Mouse (Mus musculus) embryonic facial prominence, embryonic 10.5 days (tissue): ENCODE measurements around the gene Cep97. TPM values are rescaled to one million over a fixed set of nuclear protein-coding genes. Genes with fewer than 3 reads are reported as not detected.
"Not testable (repeated sequence)": the region's sequence is repeated elsewhere in the genome, so short reads cannot be mapped to it uniquely, and the experiment has no call there.

Source experiments
- DNase-seq: peaks from one replicate; pipeline ENCODE4 v3.0.0-alpha.2; 2017; ENCODE audit warnings: low spot score
- H3K27ac ChIP-seq: fragments of 300-500 bp; sonication (generic); replicated peaks from 2 replicates; pipeline ENCODE4 v1.5.1; 2016; ENCODE audit warnings: mild to moderate bottlenecking
- H3K27me3 ChIP-seq: fragments of 300-500 bp; sonication (generic); replicated peaks from 2 replicates; pipeline ENCODE4 v1.6.1; 2016; ENCODE audit warnings: low read depth, mild to moderate bottlenecking; ENCODE audit not compliant: poor library complexity, severe bottlenecking
- H3K36me3 ChIP-seq: fragments of 300-500 bp; sonication (generic); replicated peaks from 2 replicates; pipeline ENCODE4 v1.6.1; 2016; ENCODE audit warnings: mild to moderate bottlenecking, moderate library complexity
- H3K4me1 ChIP-seq: fragments of 300-500 bp; sonication (generic); 2 replicates; pipeline ENCODE4 v1.6.1; 2016
- H3K4me3 ChIP-seq: fragments of 300-500 bp; sonication (generic); 2 replicates; pipeline ENCODE4 v1.5.1; 2016; ENCODE audit warnings: mild to moderate bottlenecking, moderate library complexity
- H3K9me3 ChIP-seq: fragments of 300-500 bp; sonication (generic); 2 replicates; pipeline ENCODE4 v1.6.1; 2016; ENCODE audit warnings: mild to moderate bottlenecking
- WGBS: fragments of 180-500 bp; shearing (Covaris S2); methylation state at CpG from one replicate; pipeline ENCODE4 v1.1.7; 2016; 5-methylcytosine and 5-hydroxymethylcytosine counted together
- polyA plus RNA-seq: library from polyadenylated mRNA; unstranded; fragments of >200 nt; fragmentation: Nextera tagmentation; extraction: Ambion mirVana; gene quantifications from 2 replicates; pipeline ENCODE4 v1.2.1, GENCODE M21; 2016

Gene Cep97
- polyA plus RNA-seq, 1 experiment from 2014 or later = 17.9 TPM

DNA sequence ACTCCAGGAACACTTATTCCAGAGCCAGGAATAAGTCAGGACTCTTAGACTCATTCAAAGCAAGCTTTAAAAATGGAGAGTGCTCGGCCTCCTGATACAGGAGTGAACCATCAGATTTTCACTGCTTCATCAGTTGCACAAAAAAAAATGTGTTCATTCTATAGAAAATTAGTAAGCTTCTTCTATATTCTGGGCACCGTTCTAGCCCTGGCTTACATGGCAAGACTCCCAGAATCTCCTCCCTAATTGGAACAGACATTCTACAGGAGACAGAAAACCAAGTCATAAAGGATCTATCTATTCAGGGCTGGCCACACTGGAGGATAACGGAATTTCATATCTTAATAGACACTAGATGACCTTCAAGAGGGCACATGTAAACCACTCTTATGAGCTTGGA, 73.6 kb downstream of the Cep97 start:
- Histone ChIP-seq H3K9me3 (no peaks in the 10 kb centered on the region), H3K27ac (no peak overlapping the region), H3K4me1 (no peaks in the 10 kb centered on the region), H3K27me3 (no peaks in the 10 kb centered on the region), H3K4me3 (no peak overlapping the region), H3K36me3 (peaks cover 27% of the 10 kb centered on the region)
- DNase-seq = no peak
- 87% methylated on average over 3 of the region's 3 CpGs for WGBS

DNA sequence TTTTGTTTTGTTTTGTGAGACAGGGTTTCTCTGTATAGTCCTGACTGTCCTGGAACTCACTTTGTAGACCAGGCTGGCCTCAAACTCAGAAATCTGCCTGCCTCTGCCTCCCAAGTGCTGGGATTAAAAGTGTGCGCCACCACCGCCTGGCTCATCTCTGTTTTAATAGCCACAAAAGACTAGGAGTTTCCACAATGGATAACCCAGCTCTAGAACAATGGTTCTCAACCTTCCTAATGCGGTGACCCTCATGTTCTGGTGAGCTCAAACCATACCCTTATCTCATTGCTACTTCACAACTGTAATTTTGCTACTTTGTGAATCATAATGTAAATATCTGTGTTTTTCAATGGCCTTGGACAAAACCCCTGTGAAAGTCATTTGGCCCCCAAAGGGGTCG, 75.2 kb downstream of the Cep97 start:
- WGBS = 93% methylated on average over 4 of the region's 4 CpGs
- not testable (repeated sequence) for H3K9me3 ChIP-seq, DNase-seq, H3K27me3 ChIP-seq, H3K4me3 ChIP-seq, H3K27ac ChIP-seq, H3K4me1 ChIP-seq
- H3K36me3 ChIP-seq = peaks cover 26% of the 10 kb centered on the region

DNA sequence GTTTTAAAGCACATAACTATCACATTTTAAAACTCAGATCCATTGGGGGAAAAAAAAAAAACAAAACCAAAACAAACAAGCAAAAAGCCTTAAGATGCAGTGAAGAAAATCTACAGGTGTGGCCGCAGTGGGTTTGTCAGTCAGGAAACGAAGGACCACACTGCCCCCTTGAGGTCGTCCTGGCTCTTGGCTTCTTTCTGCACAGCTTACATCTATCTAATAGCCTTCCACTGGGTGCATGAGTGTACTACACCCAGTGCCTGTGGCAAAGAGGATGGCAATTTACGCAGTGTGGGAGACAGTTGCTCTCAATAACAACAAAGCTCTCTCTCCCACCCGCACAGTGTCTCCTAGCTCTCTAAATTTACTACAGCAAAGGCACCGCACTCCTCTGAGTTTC, 76.2 kb downstream of the Cep97 start:
- H3K27me3 ChIP-seq = no peaks in the 10 kb centered on the region
- H3K36me3 ChIP-seq = peaks cover 26% of the 10 kb centered on the region
- WGBS = 64% methylated on average over 6 of the region's 6 CpGs
- peak; percentile 69 for DNase-seq
- no peak overlapping the region for H3K4me3 ChIP-seq
- no peak overlapping the region for H3K27ac ChIP-seq
- H3K9me3 ChIP-seq = no peaks in the 10 kb centered on the region
- no peaks in the 10 kb centered on the region for H3K4me1 ChIP-seq

DNA sequence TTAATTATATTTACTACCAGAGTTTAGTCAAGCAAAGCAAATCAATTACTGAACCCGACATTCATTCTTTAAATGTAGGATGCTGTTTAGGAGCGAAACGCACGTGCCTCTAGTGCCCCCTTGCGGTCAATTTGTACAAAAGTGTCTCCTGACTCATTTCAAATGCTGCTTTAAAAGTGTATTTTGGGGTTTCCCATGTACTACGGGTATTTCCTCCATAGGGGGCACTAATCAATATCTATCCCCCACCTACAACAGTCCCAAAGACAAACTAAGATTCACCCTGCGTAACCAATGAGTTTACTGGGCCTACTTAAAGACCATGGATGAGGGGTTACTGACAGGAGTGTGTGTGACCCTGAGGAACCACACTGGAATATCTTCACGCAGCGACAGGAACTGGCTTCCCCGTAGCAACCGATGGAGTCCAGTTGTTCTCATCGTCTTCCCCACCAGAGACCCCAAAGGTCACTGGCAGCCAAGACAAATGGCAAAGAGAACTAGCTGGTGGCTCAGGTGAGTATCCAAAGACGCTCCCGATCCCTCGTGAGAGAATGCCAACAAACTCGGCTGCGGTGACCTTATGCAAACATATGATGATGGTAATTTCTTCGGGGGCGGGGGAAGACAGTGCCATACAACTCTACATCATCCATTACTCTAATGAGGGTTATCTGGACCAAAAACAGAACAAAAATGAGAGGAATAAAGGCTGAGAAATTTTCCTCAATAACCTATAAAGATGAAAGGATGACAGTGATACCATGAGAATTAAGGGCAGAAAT, 81.5 kb downstream of the Cep97 start:
- WGBS = 59% methylated on average over 19 of the region's 19 CpGs
- Histone ChIP-seq H3K4me3 (no peak overlapping the region), H3K9me3 (no peaks in the 10 kb centered on the region), H3K36me3 (peaks cover 27% of the 10 kb centered on the region), H3K27me3 (no peaks in the 10 kb centered on the region), H3K27ac (no peak overlapping the region), H3K4me1 (peaks cover 3% of the 10 kb centered on the region; the same call in 1 of the 2 replicates)
- peak; percentile 77 for DNase-seq

DNA sequence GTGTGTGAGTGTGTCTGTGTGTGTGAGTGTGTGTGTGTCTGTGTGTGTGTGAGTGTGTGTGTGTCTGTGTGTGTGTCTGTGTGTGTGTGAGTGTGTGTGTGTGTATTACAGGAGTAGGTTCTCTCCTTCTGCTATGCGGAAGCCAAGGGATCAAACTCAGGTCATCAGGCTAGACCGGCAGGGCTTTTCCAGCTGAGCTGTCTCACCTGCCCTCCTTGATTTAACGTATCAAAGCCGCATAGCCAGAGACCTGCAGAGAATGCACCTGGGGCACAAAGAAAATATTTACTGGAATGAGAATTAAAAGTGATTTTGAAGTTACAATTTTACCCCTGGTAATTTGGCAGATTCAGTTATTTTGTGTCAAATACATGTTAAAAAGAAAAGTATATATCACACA, 82.1 kb downstream of the Cep97 start:
- no peaks in the 10 kb centered on the region for H3K27me3 ChIP-seq
- no peaks in the 10 kb centered on the region for H3K9me3 ChIP-seq
- H3K4me3 ChIP-seq = no peak overlapping the region
- H3K36me3 ChIP-seq = peaks cover 25% of the 10 kb centered on the region
- DNase-seq = peak; percentile 23
- peaks cover 3% of the 10 kb centered on the region; the same call in 1 of the 2 replicates for H3K4me1 ChIP-seq
- 35% methylated on average over 4 of the region's 4 CpGs for WGBS
- no peak overlapping the region for H3K27ac ChIP-seq

DNA sequence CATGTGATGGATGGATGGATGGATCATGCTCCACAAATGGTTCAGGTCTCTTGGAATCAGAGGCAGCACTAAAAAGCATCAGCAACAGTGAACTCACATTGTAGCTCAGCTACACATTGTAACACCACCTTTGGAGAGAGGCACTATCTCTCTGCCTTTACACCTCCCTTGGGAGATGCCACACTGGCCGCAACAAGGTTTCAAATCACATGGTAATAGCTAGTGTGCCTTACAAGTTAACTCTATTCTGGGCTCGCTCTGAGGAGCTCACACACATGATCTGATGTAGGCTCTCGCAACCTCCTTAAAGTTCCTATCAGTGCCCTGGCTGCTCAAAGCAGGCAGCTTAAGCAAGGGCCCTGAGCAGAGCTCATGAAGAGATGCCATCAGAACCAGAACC, 84.2 kb downstream of the Cep97 start:
- H3K27ac ChIP-seq = no peak overlapping the region
- no peaks in the 10 kb centered on the region for H3K9me3 ChIP-seq
- peaks cover 3% of the 10 kb centered on the region; the same call in 1 of the 2 replicates for H3K4me1 ChIP-seq
- H3K4me3 ChIP-seq = no peak overlapping the region
- H3K27me3 ChIP-seq = no peaks in the 10 kb centered on the region
- DNase-seq = no peak
- H3K36me3 ChIP-seq = peaks cover 21% of the 10 kb centered on the region; the same call in 1 of the 2 replicates
- WGBS = 84% methylated on average over 3 of the region's 3 CpGs

Other genes starting within 250 kb of the Cep97 start
- 2.1 and 2.8 TPM in 2 replicates for gene Nfkbiz, start 96.0 kb downstream of the Cep97 start, polyA plus RNA-seq
- 0.96 and 1.1 TPM in 2 replicates for gene Nxpe3, start 39.6 kb downstream of the Cep97 start, polyA plus RNA-seq
- 735 and 738 TPM in 2 replicates for gene Rpl24, start 31.4 kb upstream of the Cep97 start, polyA plus RNA-seq
- gene Zbtb11, start 39.0 kb upstream of the Cep97 start, polyA plus RNA-seq = 17.1 and 18.7 TPM in 2 replicates
- 307 and 319 TPM in 2 replicates for gene Pcnp, start 94.9 kb upstream of the Cep97 start, polyA plus RNA-seq
- gene Trmt10c, start 103.0 kb upstream of the Cep97 start, polyA plus RNA-seq = 33.6 TPM in 2 replicates
- 30.9 and 35.3 TPM in 2 replicates for gene Senp7, start 113.5 kb upstream of the Cep97 start, polyA plus RNA-seq